Mouse (Mus musculus) cerebellum, adult 2 months (tissue): ENCODE measurements at regions not wholly inside any gene's neighbourhood (a gene's known extent, or its start where the extent isn't known, plus 50 kb on each side); places are given as distances from the start of the nearest gene placed in this dataset.

ENCODE experiments used
- DNase-seq, 2 experiments: peaks; one replicate each; pipeline ENCODE4 v3.0.0; 2021
- H3K27ac ChIP-seq: fragments of 200-500 bp; 2 replicates; pipeline ENCODE4 v1.5.1; 2012; ENCODE audit warnings: low read length, control low read depth, inconsistent platforms; ENCODE audit not compliant: insufficient read depth
- H3K27me3 ChIP-seq: fragments of 200-500 bp; 2 replicates; pipeline ENCODE4 v1.6.1; 2012; ENCODE audit warnings: inconsistent platforms, mild to moderate bottlenecking, low read length, moderate library complexity; ENCODE audit not compliant: control insufficient read depth, insufficient read depth
- H3K4me1 ChIP-seq: fragments of 200-500 bp; 2 replicates; pipeline ENCODE4 v1.6.1; 2011; ENCODE audit warnings: low read length; ENCODE audit not compliant: control insufficient read depth, insufficient read depth
- H3K4me3 ChIP-seq: fragments of 200-500 bp; replicated peaks from 2 replicates; pipeline ENCODE3; 2011; ENCODE audit warnings: mild to moderate bottlenecking, low read depth, low read length, control low read depth; ENCODE audit not compliant: insufficient read depth
- CTCF ChIP-seq: fragments of 200-500 bp; IDR thresholded peaks from 2 replicates; pipeline ENCODE4 v1.5.1; 2011; ENCODE audit warnings: low read depth, mild to moderate bottlenecking, control low read depth, low read length, moderate library complexity, borderline replicate concordance; ENCODE audit not compliant: insufficient read depth
- POLR2A ChIP-seq: fragments of 200-500 bp; IDR thresholded peaks from 2 replicates; pipeline ENCODE4 v1.6.1; 2011; ENCODE audit warnings: low read length, control low read depth, borderline replicate concordance; ENCODE audit not compliant: insufficient read depth
- WGBS: fragments of 180-500 bp; shearing (Covaris S2); methylation state at CpG from one replicate; pipeline ENCODE4 v1.1.7; 2018; 5-methylcytosine and 5-hydroxymethylcytosine counted together

DNA sequence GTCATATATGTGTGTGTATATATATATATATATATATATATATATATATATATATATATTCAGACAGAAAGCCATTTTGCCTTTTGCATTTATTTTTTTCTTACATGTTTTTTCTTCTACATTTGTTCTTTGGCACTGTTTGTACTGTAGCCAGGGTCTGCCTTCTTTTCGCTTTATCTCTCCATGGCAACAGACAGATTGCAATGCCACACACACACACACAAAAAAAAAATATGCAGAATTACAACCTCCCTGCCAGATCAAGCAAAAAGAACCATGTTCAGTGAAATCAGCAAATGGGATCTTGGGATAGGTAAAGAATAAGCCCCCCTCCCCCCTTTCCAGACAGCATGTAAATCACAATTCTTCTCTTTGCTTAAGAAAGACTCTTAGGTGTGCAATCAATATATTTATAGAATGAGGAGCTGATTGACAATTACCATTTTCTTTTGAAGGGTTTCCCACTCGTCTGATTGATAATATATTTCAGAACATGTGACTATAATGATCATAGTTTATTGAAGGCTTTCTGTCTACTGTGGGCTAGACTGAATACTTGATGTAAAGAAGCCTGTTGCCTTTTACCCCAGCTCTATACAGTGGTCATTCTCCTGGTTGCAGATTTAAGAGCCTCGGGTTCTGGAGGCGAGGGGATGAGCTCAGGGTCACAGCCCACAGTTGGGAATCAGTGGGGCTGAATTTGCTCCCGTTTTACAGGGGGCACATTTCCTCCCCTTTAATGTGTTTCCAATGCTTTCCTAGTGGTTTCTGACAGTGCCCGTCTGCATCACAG lies 54.7 kb upstream of the Pcgf5 start:
- H3K27ac ChIP-seq, result no peak overlapping the region
- H3K4me1 ChIP-seq, result no peaks in the 10 kb centered on the region
- no peak overlapping the region for H3K4me3 ChIP-seq
- DNase-seq, result no peak
- no peak for TF ChIP-seq POLR2A
- TF ChIP-seq CTCF, result no peak
- H3K27me3 ChIP-seq, result no peaks in the 10 kb centered on the region
- WGBS, result 61% methylated on average over 6 of the region's 6 CpGs
